Mouse (Mus musculus) lung, adult 18-20 months (tissue): ENCODE data around the gene Nol10.

ENCODE experiments used
- DNase-seq, 2 experiments: peaks; one replicate each; pipeline ENCODE4 v3.0.0; 2022; ENCODE audit warnings: mixed read lengths in 2 of 2

Nol10 gene

GRCm38 (mm10) chr12:17366981-17367380 lies 18.7 kb downstream of the Nol10 start:
- DNase-seq, result peak; percentile 22 to 25

DNA sequence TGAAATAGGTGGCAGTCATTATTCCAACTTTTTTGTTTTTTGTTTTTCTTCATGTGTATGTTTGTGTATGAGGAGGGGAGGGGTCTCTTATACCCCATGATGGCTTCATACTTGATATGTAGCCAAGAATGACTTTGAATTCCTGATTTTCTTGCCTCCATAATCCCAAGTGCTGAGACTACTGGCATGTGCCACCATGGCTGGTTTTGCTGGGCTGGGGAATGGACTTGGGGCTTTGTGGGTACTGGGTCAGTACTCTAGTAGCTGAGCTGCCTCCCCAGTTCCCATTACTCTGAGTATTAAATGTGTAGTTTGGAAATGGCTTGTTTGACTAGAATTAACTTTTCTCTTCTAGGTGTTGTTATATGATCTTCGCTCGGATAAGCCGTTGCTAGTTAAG lies 20.9 kb downstream of the Nol10 start:
- no peak for DNase-seq

- DNase-seq, result no peak
These were observed 21.5 kb downstream of the Nol10 start for GRCm38 (mm10) chr12:17369551-17370325.

GRCm38 (mm10) chr12:17371589-17372235 lies 23.5 kb downstream of the Nol10 start:
- DNase-seq, result no peak

- no peak for DNase-seq
These were observed 24.4 kb downstream of the Nol10 start for GRCm38 (mm10) chr12:17372696-17373095.

DNA sequence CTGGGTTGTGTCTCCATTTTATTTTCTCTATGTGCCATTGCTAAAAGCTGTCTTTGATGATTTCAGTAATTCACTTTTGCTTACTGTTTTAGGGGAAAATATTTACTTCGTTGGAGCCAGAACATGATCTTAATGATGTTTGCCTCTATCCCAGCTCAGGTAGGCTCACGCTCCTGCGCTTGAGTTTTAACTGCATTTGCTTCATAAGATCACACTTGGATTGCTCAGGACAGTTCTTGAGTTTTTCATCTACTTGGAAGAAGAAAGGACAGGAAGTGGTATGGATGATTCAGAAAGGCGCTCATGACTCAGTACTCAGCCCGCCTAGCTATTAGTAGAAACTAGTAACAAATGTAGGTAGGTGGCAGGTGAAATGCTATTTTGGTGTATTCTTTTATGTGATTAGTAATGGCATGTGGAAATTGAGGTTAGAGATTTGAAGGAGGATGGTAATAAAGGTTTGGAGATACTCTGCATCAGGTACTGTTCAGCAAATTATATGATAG lies 25.3 kb downstream of the Nol10 start:
- no peak for DNase-seq

DNA sequence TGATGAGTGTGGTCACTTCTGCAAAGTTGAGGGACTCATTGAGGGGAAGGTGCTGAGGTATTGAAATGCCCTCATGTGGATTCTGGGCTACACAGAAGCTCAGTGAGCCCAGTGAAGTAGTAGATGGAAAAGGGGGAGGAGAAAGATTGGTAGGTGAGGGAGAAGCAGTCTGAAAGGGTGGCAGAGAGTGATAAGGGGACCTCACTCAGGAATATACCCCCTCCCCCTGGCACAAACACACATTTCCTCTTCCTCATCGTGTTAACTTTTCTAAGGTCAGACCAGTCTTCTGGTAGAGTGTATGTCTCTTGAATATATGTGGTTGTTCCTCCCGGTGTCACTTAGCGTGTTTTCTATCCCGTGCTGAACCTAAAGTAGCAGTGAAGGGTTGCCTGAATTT lies 27.0 kb downstream of the Nol10 start:
- DNase-seq, result no peak

GRCm38 (mm10) chr12:17376521-17376920 lies 28.3 kb downstream of the Nol10 start:
- DNase-seq, result no peak

GRCm38 (mm10) chr12:17380991-17381390 lies 32.7 kb downstream of the Nol10 start:
- DNase-seq, result no peak

GRCm38 (mm10) chr12:17382759-17383158 lies 34.5 kb downstream of the Nol10 start:
- no peak for DNase-seq

DNA sequence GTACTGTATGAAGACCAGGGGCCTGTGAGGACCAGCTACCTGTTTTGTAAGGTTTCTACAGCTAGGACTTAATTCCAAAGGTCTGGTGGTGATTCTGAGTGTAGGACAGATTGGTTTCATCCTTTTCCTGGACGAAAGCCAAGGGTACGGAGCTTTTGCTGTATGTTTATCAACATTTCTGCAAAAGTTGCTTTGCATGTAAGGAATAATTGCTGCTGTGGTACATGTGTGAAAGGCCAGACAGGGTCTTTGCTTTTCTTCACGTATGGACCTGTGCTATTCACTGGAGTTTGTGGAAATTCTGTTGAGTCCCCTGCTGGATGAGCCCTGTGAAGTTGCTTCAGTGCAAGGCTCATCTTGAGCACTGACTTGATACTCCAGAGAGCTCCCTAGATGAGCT lies 38.6 kb downstream of the Nol10 start:
- no peak for DNase-seq

DNA sequence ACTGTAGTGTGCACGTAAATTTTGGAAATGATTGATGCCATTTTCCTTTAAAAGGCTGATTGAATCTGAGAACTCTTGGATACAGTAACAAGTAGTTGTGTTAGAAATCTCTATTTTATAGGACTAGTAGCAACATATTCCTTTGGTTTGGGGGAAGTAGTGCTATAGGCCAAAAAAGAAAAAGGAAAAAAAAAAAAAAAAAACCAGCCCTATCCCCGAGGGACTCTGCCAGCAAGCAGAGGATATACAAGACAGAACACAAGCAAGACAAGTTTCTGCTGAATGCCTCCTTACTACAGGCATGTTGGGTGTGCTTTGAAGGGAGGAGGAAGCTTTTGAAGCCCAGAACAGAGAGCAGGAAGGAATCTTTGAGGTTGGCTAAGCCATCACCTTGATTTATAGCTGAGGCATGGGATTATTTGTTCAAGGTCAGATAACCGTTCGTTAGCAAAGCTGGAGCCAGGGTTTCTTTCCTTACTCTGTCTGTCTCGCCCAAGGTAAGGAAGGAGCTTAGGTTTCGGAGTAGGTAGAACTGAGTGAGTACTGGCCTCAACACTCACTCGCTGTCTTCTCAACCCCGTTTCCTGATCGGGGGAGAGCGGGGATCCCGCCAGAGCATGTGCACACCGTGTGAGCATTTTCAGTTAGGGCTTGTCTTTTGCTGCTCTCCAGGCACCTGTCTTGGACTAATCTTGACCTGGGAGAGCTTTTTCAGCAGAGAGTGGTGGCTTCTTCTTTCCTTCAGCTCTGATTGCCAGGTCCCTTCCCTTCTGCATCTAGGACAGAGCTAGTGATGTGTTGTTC lies 39.3 kb downstream of the Nol10 start:
- no peak for DNase-seq

- DNase-seq, result no peak
These were observed 39.8 kb downstream of the Nol10 start for GRCm38 (mm10) chr12:17388136-17388437.

GRCm38 (mm10) chr12:17390036-17390435 lies 41.8 kb downstream of the Nol10 start:
- DNase-seq, result no peak

GRCm38 (mm10) chr12:17390510-17390909 lies 42.3 kb downstream of the Nol10 start:
- no peak for DNase-seq

GRCm38 (mm10) chr12:17393148-17393547 lies 44.9 kb downstream of the Nol10 start:
- DNase-seq, result no peak

DNA sequence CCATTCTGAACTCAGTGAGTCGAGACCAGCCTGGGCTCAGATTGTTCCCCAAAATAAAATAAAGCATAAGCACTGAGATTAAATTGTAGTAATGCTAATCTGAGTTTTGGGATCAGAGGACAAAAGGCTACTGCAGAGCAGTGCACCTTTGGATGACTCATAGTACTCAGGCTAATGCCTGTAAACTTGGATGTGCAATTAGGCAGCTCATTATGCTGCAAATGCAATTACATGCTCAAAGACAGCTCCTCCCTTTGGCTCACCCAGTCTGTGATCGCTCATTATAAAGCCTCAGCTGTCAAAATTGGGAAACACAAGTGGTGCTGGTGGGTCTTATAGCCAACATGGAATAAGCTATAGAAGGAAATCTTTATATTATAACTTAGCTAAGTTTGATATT lies 48.9 kb downstream of the Nol10 start:
- no peak for DNase-seq

DNA sequence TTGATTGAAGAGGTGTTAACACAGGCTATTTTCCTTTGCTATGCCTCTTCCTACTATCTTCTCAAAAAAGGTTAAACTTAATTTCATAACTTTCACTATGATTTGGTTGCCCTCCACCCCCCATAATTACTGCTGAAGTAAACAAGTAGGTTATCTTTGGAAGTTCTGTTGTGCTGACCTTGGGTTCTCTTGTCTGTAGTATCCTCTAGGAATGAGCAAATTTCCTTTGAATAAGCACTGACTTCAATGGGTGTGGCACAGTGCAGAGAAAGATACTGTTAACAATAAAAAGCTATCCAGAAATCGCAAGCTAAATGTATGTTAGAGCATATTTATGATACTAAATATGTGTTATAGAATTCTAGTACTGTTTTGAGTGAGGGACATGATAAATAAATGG lies 53.2 kb downstream of the Nol10 start:
- DNase-seq, result no peak

DNA sequence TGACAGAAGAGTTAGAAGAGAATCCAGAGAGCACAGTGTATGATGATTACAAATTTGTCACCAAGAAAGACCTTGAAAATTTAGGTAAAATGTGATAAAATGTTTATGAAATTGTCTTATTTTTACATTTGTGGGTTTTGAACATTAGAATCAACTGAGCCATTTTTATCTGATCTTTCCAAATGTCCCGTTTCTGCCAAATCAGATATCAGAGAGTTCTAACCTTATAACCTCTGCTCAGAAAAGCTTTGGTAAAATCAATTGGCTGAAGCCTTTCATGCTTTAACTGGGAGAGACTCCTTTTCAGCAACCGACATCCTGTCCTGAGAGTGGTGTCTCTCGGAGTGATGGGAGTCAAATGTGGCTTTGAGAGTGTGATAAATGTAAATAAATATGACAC lies 53.9 kb downstream of the Nol10 start:
- DNase-seq, result no peak

DNA sequence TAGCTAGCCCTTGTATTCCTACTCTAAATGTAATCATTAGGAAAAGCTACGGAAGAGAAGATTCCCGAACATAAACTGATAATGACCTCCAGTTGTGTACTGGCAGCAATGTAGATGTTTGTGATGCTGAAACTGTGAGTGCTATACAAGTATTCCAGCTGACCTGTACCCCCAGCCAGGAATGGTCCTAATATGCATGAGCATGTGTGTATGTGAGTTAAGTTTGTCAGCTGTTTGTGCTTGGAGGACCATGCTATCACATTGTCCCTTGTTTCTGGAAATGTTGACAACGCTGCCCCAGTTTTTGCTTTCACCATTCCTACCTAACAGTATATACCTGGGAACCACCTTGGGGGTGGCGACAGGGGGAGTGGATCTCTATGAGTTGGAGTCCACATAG lies 55.7 kb downstream of the Nol10 start:
- DNase-seq, result no peak

DNA sequence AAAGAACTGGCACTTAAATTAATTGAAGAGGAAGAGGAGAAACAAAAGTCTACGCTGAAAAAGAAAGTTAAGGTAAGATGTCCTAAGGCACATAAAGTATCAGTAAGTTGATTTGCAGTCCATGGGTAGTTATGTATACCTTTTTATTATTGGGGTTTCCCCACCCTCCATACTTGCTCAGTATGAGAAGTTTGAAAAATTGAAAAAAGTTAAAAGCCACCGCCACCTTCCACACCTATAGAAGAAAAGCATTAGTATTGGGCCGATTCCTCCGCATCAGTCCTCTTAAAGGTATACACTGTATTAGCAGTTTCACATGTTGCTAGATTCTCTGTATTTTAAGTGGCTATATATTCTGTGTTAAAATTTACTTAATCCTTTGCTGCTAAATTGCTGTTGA lies 58.6 kb downstream of the Nol10 start:
- DNase-seq, result no peak

DNA sequence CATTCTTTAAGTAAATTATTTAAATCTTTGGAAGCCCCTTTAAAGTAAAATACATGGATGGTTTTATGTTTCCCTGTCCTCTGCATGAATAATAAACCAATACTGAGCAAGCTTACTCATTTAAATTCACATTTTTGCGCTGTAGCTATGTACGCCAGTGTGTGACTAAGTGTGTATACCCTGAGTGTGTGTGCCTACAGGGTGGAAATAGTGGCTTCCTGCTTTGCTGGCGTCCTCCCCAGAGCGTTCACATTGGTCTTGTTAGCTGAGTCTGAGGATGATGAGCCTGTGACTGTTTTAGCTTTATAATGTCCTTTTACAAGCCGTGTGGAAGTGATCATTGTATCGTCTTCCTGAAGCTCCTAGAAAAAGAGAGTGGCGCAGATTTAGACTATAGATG lies 60.1 kb downstream of the Nol10 start:
- no peak for DNase-seq

- no peak for DNase-seq
These were observed 63.0 kb downstream of the Nol10 start for GRCm38 (mm10) chr12:17411242-17411641.
